Mouse (Mus musculus) MEL (cell line): Measurements from ENCODE around the gene Ptger3. TPM values are rescaled to one million over a fixed set of nuclear protein-coding genes. Genes with fewer than 3 reads are reported as not detected.

ENCODE experiments used
- DNase-seq: peaks from one replicate; pipeline ENCODE4 v3.0.0; 2011; ENCODE audit warnings: low read depth, low spot score
- H3K27ac ChIP-seq: 2 replicates; pipeline ENCODE4 v1.5.1; 2012; ENCODE audit warnings: low read depth, mild to moderate bottlenecking, control low read depth, low read length, moderate library complexity; ENCODE audit not compliant: control insufficient read depth
- H3K27me3 ChIP-seq, 2 experiments: fragments of 150-350 bp in 1 of 2; sonication (generic) in 1 of 2; 2 replicates each; pipeline ENCODE4 v1.6.1; 2012; ENCODE audit warnings: low read length in 2 of 2, mild to moderate bottlenecking in 2 of 2, improper control_type of control experiment in 1 of 2, moderate library complexity in 1 of 2; ENCODE audit not compliant: insufficient read depth in 2 of 2, control insufficient read depth in 1 of 2
- H3K36me3 ChIP-seq, 2 experiments: 2 replicates each; pipeline ENCODE4 v1.6.1; 2012 to 2014; ENCODE audit warnings: low read length in 2 of 2, improper control_type of control experiment in 1 of 2, inconsistent platforms in 1 of 2, mild to moderate bottlenecking in 1 of 2; ENCODE audit not compliant: insufficient read depth in 2 of 2, control insufficient read depth in 1 of 2
- H3K4me1 ChIP-seq, 2 experiments: fragments of 150-350 bp in 1 of 2; sonication (generic) in 1 of 2; 2 replicates each; pipeline ENCODE4 v1.6.1; 2012; ENCODE audit warnings: low read length in 2 of 2, improper control_type of control experiment in 1 of 2, mild to moderate bottlenecking in 1 of 2; ENCODE audit not compliant: insufficient read depth in 2 of 2, control insufficient read depth in 1 of 2
- H3K4me3 ChIP-seq, 2 experiments: fragments of 150-350 bp in 1 of 2; sonication (generic) in 1 of 2; 2 replicates each; pipeline ENCODE4 v1.5.1; 2012; ENCODE audit warnings: low read depth in 2 of 2, low read length in 2 of 2, mild to moderate bottlenecking in 2 of 2, moderate library complexity in 2 of 2, control low read depth in 1 of 2, improper control_type of control experiment in 1 of 2; ENCODE audit not compliant: control insufficient read depth in 1 of 2, insufficient read depth in 1 of 2
- H3K79me2 ChIP-seq: 2 replicates; pipeline ENCODE4 v1.6.1; 2012; ENCODE audit warnings: mild to moderate bottlenecking, low read length, moderate library complexity; ENCODE audit not compliant: control insufficient read depth, poor library complexity, insufficient read depth
- H3K9ac ChIP-seq: 2 replicates; pipeline ENCODE4 v1.6.1; 2012; ENCODE audit warnings: low read depth, mild to moderate bottlenecking, control low read depth, low read length, moderate library complexity; ENCODE audit not compliant: control insufficient read depth, poor library complexity, severe bottlenecking
- H3K9me3 ChIP-seq: fragments of 150-350 bp; sonication (generic); replicated peaks from 2 replicates; pipeline ENCODE4 v1.6.1; 2012; ENCODE audit warnings: mild to moderate bottlenecking, low read length, improper control_type of control experiment, moderate library complexity; ENCODE audit not compliant: insufficient read depth
- BHLHE40 ChIP-seq: IDR thresholded peaks from 2 replicates; pipeline ENCODE4 v1.6.1; 2012; ENCODE audit warnings: low read depth, mild to moderate bottlenecking, inconsistent platforms, low read length, improper control_type of control experiment, borderline replicate concordance
- CHD1 ChIP-seq: IDR thresholded peaks from 2 replicates; pipeline ENCODE4 v1.6.1; 2012; ENCODE audit warnings: low read depth, mild to moderate bottlenecking, inconsistent platforms, low read length, improper control_type of control experiment
- CHD2 ChIP-seq: IDR thresholded peaks from 2 replicates; pipeline ENCODE4 v1.6.1; 2011; ENCODE audit warnings: low read length, improper control_type of control experiment
- CTCF ChIP-seq, 3 experiments: IDR thresholded peaks in 2 of 3; conservative IDR thresholded peaks in 1 of 3; 2 replicates each; pipeline ENCODE4 v1.5.1; 2011 to 2012; ENCODE audit warnings: low read length in 3 of 3, low read depth in 2 of 3, mild to moderate bottlenecking in 2 of 3, improper control_type of control experiment in 1 of 3, inconsistent platforms in 1 of 3, mixed read lengths in 1 of 3, moderate library complexity in 1 of 3; ENCODE audit not compliant: control insufficient read depth in 1 of 3, insufficient read depth in 1 of 3, poor library complexity in 1 of 3, severe bottlenecking in 1 of 3
- ELF1 ChIP-seq: IDR thresholded peaks from 2 replicates; pipeline ENCODE4 v1.6.1; 2014; ENCODE audit warnings: low read depth, mild to moderate bottlenecking, inconsistent platforms, low read length, improper control_type of control experiment, moderate library complexity
- EP300 ChIP-seq, 2 experiments: IDR thresholded peaks; 2 replicates each; pipeline ENCODE4 v1.6.1; 2011; ENCODE audit warnings: improper control_type of control experiment in 2 of 2, low read length in 2 of 2, low read depth in 1 of 2, mild to moderate bottlenecking in 1 of 2
- ETS1 ChIP-seq: IDR thresholded peaks from 2 replicates; pipeline ENCODE4 v1.6.1; 2012; ENCODE audit warnings: low read depth, mild to moderate bottlenecking, inconsistent platforms, low read length, improper control_type of control experiment, moderate library complexity
- GABPA ChIP-seq: IDR thresholded peaks from 2 replicates; pipeline ENCODE4 v1.6.1; 2012; ENCODE audit warnings: low read depth, mild to moderate bottlenecking, inconsistent platforms, low read length, improper control_type of control experiment, moderate library complexity
- GATA1 ChIP-seq: IDR thresholded peaks from 2 replicates; pipeline ENCODE4 v1.6.1; 2011; ENCODE audit warnings: low read depth, low read length, improper control_type of control experiment
- HCFC1 ChIP-seq: IDR thresholded peaks from 2 replicates; pipeline ENCODE4 v1.6.1; 2012; ENCODE audit warnings: low read depth, mild to moderate bottlenecking, inconsistent platforms, low read length, improper control_type of control experiment, moderate library complexity
- JUND ChIP-seq: IDR thresholded peaks from 2 replicates; pipeline ENCODE4 v1.6.1; 2011; ENCODE audit warnings: low read depth, mild to moderate bottlenecking, improper control_type of control experiment, low read length
- MAFK ChIP-seq: IDR thresholded peaks from 2 replicates; pipeline ENCODE4 v1.6.1; 2011; ENCODE audit warnings: low read depth, mild to moderate bottlenecking, low read length, improper control_type of control experiment, borderline replicate concordance
- MAX ChIP-seq: IDR thresholded peaks from 2 replicates; pipeline ENCODE4 v1.6.1; 2011; ENCODE audit warnings: low read length, improper control_type of control experiment
- MEF2A ChIP-seq: IDR thresholded peaks from 2 replicates; pipeline ENCODE4 v1.6.1; 2014; ENCODE audit warnings: low read depth, mild to moderate bottlenecking, inconsistent platforms, low read length, improper control_type of control experiment; ENCODE audit not compliant: poor library complexity, insufficient replicate concordance, severe bottlenecking; ENCODE audit errors: extremely low read depth
- MXI1 ChIP-seq: IDR thresholded peaks from 2 replicates; pipeline ENCODE4 v1.6.1; 2011; ENCODE audit warnings: mild to moderate bottlenecking, low read depth, low read length, improper control_type of control experiment
- POLR2A ChIP-seq, 2 experiments: IDR thresholded peaks; 2 replicates each; pipeline ENCODE4 v1.6.1; 2011 to 2012; ENCODE audit warnings: low read length in 2 of 2, mild to moderate bottlenecking in 2 of 2, control low read depth in 1 of 2, improper control_type of control experiment in 1 of 2, low read depth in 1 of 2, moderate library complexity in 1 of 2; ENCODE audit not compliant: control insufficient read depth in 1 of 2, insufficient read depth in 1 of 2, poor library complexity in 1 of 2
- POLR2AphosphoS2 ChIP-seq: IDR thresholded peaks from 2 replicates; pipeline ENCODE4 v1.6.1; 2011; ENCODE audit warnings: low read length, improper control_type of control experiment
- RAD21 ChIP-seq: IDR thresholded peaks from 2 replicates; pipeline ENCODE4 v1.6.1; 2011; ENCODE audit warnings: mild to moderate bottlenecking, low read depth, low read length, improper control_type of control experiment
- RCOR1 ChIP-seq: IDR thresholded peaks from 2 replicates; pipeline ENCODE4 v1.6.1; 2012; ENCODE audit warnings: low read depth, mild to moderate bottlenecking, inconsistent platforms, low read length, improper control_type of control experiment
- SIN3A ChIP-seq: IDR thresholded peaks from 2 replicates; pipeline ENCODE4 v1.6.1; 2012; ENCODE audit warnings: low read length, improper control_type of control experiment, inconsistent platforms
- SMC3 ChIP-seq: IDR thresholded peaks from 2 replicates; pipeline ENCODE4 v1.6.1; 2011; ENCODE audit warnings: low read depth, low read length, improper control_type of control experiment
- TAL1 ChIP-seq: IDR thresholded peaks from 2 replicates; pipeline ENCODE4 v1.6.1; 2012; ENCODE audit warnings: mild to moderate bottlenecking, inconsistent platforms, low read length, moderate library complexity, mixed read lengths
- TBP ChIP-seq: IDR thresholded peaks from 2 replicates; pipeline ENCODE4 v1.8.0; 2011; ENCODE audit warnings: low read depth, low read length, improper control_type of control experiment
- TCF12 ChIP-seq: IDR thresholded peaks from 2 replicates; pipeline ENCODE4 v1.6.1; 2014; ENCODE audit warnings: low read depth, mild to moderate bottlenecking, inconsistent platforms, low read length, improper control_type of control experiment, moderate library complexity
- UBTF ChIP-seq: IDR thresholded peaks from 2 replicates; pipeline ENCODE4 v1.6.1; 2012; ENCODE audit warnings: low read depth, mild to moderate bottlenecking, inconsistent platforms, low read length, improper control_type of control experiment, moderate library complexity, borderline replicate concordance; ENCODE audit not compliant: insufficient read depth
- USF1 ChIP-seq: IDR thresholded peaks from 2 replicates; pipeline ENCODE4 v1.6.1; 2014; ENCODE audit warnings: low read depth, mild to moderate bottlenecking, inconsistent platforms, low read length, improper control_type of control experiment, moderate library complexity
- USF2 ChIP-seq, 2 experiments: IDR thresholded peaks; 2 replicates each; pipeline ENCODE4 v1.6.1; 2011 to 2012; ENCODE audit warnings: improper control_type of control experiment in 2 of 2, low read length in 2 of 2, borderline replicate concordance in 1 of 2, inconsistent platforms in 1 of 2, low read depth in 1 of 2, mild to moderate bottlenecking in 1 of 2; ENCODE audit not compliant: insufficient read depth in 1 of 2
- ZC3H11A ChIP-seq: IDR thresholded peaks from 2 replicates; pipeline ENCODE4 v1.6.1; 2012; ENCODE audit warnings: low read depth, mild to moderate bottlenecking, inconsistent platforms, low read length, improper control_type of control experiment
- ZKSCAN1 ChIP-seq: IDR thresholded peaks from 2 replicates; pipeline ENCODE4 v1.6.1; 2012; ENCODE audit warnings: low read depth, mild to moderate bottlenecking, inconsistent platforms, low read length, improper control_type of control experiment, moderate library complexity
- ZMIZ1 ChIP-seq: IDR thresholded peaks from 2 replicates; pipeline ENCODE4 v1.6.1; 2012; ENCODE audit warnings: low read depth, mild to moderate bottlenecking, inconsistent platforms, low read length, improper control_type of control experiment, moderate library complexity
- ZNF384 ChIP-seq: IDR thresholded peaks from 2 replicates; pipeline ENCODE4 v1.6.1; 2012; ENCODE audit warnings: low read depth, mild to moderate bottlenecking, inconsistent platforms, low read length, improper control_type of control experiment
- polyA plus RNA-seq, 2 experiments: library from polyadenylated mRNA; stranded (reverse) in 1 of 2; unstranded in 1 of 2; fragments of >175 nt in 1 of 2; fragments of >200 nt in 1 of 2; gene quantifications; 2 replicates each; pipeline versions ENCODE4 v1.2.1 to v1.2.4; 2012; ENCODE audit warnings: low replicate concordance in 2 of 2, low read depth in 1 of 2; ENCODE audit not compliant: insufficient read length in 2 of 2, insufficient read depth in 1 of 2, missing spikeins in 1 of 2
- total RNA-seq: library from RNA; depleted of rRNA; stranded (reverse); fragments of 300-350 nt; gene quantifications from 2 replicates; pipeline ENCODE4 v1.2.3, GENCODE M21; 2012

The Ptger3 gene
- total and polyA plus RNA-seq, 3 experiments: 6.8 to 7.0 TPM; not detected in 1

DNA sequence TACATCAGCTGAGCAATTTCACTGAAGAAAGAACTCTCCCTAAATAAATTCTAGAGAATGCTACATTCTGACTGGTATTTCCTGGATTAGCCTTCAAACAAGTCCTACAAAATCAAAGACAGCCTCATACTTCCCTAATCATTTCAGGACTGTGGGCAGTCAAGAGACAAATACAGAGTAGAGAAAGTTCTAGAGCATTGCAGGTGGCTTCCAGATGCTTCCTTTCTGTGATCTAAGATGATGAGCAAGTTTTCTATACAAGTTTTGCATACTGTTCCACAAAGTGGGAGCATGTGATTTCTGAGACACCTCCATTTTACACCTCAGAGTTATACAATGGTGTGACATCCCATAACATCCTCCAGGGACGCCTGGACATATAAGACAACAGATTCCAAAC, 42.9 kb upstream of the Ptger3 start:
- Histone ChIP-seq H3K9ac (no peak overlapping the region), H3K27ac (no peak overlapping the region), H3K79me2 (no peaks in the 10 kb centered on the region), H3K4me1 (no peaks in the 10 kb centered on the region), H3K9me3 (no peaks in the 10 kb centered on the region), H3K4me3 (no peak overlapping the region), H3K27me3 (peaks cover 2 to 5% of the 10 kb centered on the region in 2 experiments), H3K36me3 (no peaks in the 10 kb centered on the region)
- TF ChIP-seq POLR2A (IDR thresholded peaks at IDR 0.05; ENCODE audit: control insufficient read depth in 1 of 2, insufficient read depth in 1 of 2, low read depth in 1 of 2, low read length in 2 of 2, poor library complexity in 1 of 2) (no peak), GABPA (no peak), HCFC1 (no peak), CTCF (IDR thresholded peaks at IDR 0.05 in 2 of 3, conservative IDR thresholded peaks at IDR 0.05 in 1 of 3; ENCODE audit: control insufficient read depth in 1 of 3, insufficient read depth in 1 of 3, low read depth in 2 of 3, low read length in 3 of 3, poor library complexity in 1 of 3, severe bottlenecking in 1 of 3) (no peak), MXI1 (no peak), GATA1 (no peak), SMC3 (no peak), USF2 (IDR thresholded peaks at IDR 0.05; ENCODE audit: borderline replicate concordance in 1 of 2, insufficient read depth in 1 of 2, low read depth in 1 of 2, low read length in 2 of 2) (no peak), ELF1 (no peak), ETS1 (no peak), MAX (no peak), JUND (no peak), ZKSCAN1 (no peak), TCF12 (no peak), TAL1 (no peak), USF1 (no peak), SIN3A (no peak), RAD21 (no peak), MAFK (no peak)
- DNase-seq: no peak

DNA sequence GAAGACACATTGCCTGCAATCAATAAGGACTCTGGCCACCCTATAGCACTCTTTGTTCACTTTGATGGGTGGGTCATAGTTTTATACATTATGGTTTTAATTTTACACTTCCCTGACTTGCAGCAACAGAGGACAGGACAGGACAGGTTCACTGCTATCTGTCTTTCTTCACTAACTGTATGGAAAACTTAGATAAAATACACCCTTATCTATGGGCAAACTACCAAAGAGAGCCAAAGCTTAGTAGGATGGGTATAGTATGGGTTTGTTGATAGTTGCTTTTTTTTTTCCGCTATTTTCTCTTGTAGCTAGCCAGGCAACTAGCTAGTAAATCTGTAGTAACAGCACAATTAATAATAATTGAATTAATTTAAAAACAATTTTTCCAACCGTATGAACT, 35.1 kb upstream of the Ptger3 start:
- Histone ChIP-seq H3K9me3 (no peaks in the 10 kb centered on the region), H3K27me3 (peaks cover 0 to 2% of the 10 kb centered on the region in 2 experiments; a peak in 3 of 4 replicates), H3K36me3 (peaks cover 0 to 27% of the 10 kb centered on the region in 2 experiments), H3K27ac (no peak overlapping the region), H3K9ac (no peak overlapping the region), H3K4me3 (no peak overlapping the region), H3K4me1 (peaks cover 3 to 9% of the 10 kb centered on the region in 2 experiments), H3K79me2 (peaks cover 22% of the 10 kb centered on the region)
- no peak for DNase-seq
- TF ChIP-seq RCOR1 (no peak), EP300 (IDR thresholded peaks at IDR 0.05; ENCODE audit: low read depth in 1 of 2, low read length in 2 of 2) (peak in 1 of 2 experiments; percentile 33; a peak in 1 of 4 replicates), MXI1 (no peak), USF2 (IDR thresholded peaks at IDR 0.05; ENCODE audit: borderline replicate concordance in 1 of 2, insufficient read depth in 1 of 2, low read depth in 1 of 2, low read length in 2 of 2) (no peak), MEF2A (no peak), ZKSCAN1 (no peak), TCF12 (peak; percentile 54; the same call in 1 of the 2 replicates), TBP (no peak), ETS1 (peak; percentile 38; the same call in 1 of the 2 replicates), CHD2 (no peak), SMC3 (no peak), MAFK (no peak), ZMIZ1 (no peak), ZC3H11A (no peak), BHLHE40 (no peak), ZNF384 (0 out of 2 replicates have a peak, but pooled peaks have one; percentile 35), UBTF (no peak), POLR2AphosphoS2 (no peak), CHD1 (no peak)
